Mouse (Mus musculus) lung, adult 10 weeks (tissue): ENCODE data around the gene Tmem117. TPM values are rescaled to one million over a fixed set of nuclear protein-coding genes. Genes with fewer than 3 reads are reported as not detected.

ENCODE experiments used
- polyA plus RNA-seq: library from polyadenylated mRNA; stranded (reverse); fragments of 350-450 nt; fragmentation: Illumina TruSeq; extraction: RNeasy Lipid Tissue Mini Kit (QIAGEN cat#74804); gene quantifications from one replicate; pipeline ENCODE4 v1.2.3, GENCODE M21; 2014; ENCODE audit warnings: low read depth, low replicate concordance; ENCODE audit not compliant: insufficient read depth

The Tmem117 gene
- 1.2 TPM for polyA plus RNA-seq

DNA sequence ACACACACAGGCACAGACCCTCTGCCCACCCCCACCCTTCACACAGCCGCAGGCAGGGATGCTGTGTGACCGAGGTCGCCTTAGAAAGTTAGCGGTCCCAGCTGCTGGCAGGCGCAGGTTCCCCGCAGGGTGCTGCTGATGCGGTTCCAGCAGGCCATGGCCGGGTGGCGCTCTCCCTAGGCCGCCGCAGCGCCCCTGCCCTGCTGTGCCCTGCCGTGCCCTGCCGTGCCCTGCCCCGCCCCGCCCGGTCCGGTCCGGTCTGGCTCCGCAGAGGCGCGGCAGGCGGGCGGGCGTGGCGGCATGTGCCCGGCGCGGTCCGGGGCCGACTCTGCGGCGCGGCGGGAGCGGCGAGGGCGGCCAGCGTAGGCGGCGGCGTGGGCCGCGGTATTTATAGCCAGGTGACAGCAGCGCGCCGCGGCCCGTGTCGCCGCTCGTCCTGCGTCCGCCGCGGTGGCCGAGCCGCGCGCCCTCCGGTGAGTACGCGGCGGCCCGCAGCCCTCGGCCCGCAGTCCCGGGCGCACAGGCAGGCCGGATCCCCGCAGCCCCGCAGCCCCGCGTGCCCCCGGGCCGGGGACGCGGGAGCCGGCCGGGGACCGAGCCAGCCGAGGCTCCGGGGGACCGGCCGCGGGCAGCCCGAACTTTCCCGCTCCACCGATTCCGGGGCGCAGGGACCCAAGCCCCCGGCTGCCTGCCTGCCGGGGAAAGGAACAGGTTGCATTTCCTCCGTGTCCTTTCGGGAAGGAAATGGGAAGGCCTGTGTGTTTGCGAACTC lies at the start of gene Tmem117:
TSS of gene Tmem117 (plus strand) at position 403 of the 772 bp plus-strand sequence.

DNA sequence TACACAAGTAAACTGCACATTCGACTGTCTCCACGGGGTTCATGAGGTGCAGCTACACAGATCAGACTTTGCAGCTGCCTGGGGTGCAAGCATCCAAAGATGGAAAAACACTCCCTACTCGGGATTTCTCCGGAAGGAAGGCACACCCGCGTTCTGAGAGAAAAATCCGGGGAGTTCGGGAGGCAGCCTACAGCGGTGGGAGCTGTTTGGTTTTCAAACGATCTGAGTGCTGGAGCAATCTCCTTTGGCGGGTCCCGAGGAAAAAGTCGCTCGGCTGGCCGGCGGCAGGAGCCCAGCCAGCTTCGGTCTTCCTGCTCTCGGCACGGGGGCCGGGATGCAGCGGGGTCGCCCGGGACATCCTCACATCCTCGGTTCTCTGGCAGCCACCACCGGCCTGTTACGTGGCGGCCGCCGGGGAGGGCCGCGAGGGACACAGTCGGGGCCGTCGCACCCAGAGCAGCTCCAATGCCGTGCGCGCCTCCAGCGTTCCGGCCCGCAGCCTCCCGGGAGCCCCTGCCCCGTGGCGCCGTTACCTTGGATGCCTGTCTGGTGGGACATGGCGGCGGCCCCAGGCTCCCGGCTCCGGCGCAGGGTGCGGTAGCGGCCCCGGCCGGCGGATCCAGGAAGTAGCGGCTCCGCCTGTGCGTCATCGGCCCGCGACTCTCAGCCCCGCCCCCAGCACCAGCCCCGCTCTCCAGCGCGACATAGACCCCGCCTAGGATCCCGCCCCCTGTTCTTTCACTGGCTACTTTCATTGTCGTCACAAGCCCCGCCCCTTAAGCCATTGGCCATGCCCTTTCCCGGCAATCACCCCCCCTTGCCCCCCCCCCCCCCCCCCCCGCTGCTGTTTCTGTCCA lies 39.6 kb upstream of the Tmem117 start, which contains the start of gene Twf1:
TSS of gene Twf1 (minus strand) at position 671 of the 857 bp plus-strand sequence.

Other genes starting within 250 kb of the Tmem117 start
- 0.18 TPM for gene Adamts20, start 163.8 kb upstream of the Tmem117 start, polyA plus RNA-seq
- gene Pus7l, start 85.7 kb upstream of the Tmem117 start, polyA plus RNA-seq: 1.8 TPM
- 5.4 TPM for gene Irak4, start 85.6 kb upstream of the Tmem117 start, polyA plus RNA-seq
- gene Twf1, start 39.3 kb upstream of the Tmem117 start, polyA plus RNA-seq: 31.7 TPM